Mouse (Mus musculus) cerebellum, adult 8-10 months (tissue): ENCODE measurements at regions not wholly inside any gene's neighbourhood (a gene's known extent, or its start where the extent isn't known, plus 50 kb on each side); places are given as distances from the start of the nearest gene placed in this dataset.

Experiments used
- DNase-seq: peaks from one replicate; pipeline ENCODE4 v3.0.0; 2022

DNA sequence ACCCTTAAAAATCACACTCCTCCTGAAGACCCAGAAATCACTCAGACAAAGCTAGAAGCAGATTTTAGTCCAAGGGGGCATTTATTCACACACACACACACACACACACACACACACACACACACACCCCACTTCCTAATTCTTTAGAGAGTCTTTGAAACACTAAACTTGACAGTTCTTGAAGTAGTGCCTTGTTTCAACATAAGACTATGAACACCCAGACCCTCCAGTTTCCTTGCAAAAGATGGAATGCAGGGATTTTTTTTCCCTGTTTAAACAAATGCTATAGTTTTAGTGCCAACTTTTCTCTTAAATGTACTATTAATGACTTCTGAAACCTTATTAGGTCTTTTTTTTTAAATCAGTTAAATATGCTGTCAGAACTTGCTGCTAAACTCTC is 279.2 kb upstream of the Fat1 start:
- DNase-seq = no peak

DNA sequence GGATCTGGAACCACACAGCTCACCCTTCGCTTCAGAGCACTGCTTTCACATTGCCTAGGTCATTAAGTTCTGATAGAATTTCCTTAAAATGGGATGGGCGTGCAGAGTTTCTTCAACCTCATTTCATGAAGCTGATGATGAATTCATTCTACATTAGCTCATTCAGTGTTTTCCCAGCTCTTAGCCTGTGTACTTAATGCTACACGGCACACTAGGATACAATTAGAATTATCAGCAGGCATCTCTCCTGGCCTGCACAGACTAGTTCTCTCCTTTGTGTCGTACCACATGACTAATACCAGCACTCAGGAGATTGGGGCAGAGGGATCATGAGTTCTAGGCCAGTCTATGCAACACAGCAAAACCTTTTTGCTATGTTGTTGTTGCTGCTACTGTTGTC is 278.8 kb upstream of the Fat1 start:
- no peak for DNase-seq

DNA sequence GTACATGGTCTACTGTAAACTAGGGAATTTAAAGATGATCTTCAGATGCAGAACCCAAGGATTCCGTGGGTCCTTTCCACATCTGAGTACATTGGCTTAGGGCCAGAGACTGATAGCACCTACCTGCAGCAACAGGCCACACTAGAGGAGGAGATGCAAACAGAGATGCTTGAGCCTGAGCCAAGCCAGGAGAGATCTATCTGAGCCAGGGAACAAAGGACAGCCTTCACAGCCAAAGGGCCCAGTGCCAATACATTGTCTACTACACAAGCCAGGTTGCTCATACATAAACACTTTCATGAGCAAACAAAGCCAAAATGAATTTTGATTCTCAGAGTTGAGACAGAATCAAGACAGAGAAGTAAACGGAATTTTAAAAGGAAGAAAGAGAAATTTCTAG is 273.6 kb upstream of the Fat1 start:
- DNase-seq = peak; percentile 25

DNA sequence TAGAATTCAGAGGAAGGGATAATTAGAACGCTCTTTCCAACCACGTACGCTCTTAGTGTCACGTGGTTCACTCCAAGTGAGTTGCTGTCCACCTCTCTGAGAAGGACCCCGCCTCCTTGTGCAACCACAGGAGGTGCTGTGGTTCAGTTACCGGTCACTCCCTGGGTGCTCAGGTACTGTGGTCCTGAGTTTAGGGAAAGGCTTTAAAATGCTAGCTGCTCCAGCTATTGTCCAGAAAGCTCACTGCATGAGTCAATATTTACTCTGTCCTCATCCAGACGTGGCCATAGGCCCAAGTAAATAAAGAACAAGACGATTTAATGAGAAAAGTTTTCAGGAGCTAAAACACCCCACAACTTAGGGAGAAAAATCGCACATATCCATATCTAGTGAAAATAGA is 248.1 kb upstream of the Fat1 start:
- DNase-seq = no peak

DNA sequence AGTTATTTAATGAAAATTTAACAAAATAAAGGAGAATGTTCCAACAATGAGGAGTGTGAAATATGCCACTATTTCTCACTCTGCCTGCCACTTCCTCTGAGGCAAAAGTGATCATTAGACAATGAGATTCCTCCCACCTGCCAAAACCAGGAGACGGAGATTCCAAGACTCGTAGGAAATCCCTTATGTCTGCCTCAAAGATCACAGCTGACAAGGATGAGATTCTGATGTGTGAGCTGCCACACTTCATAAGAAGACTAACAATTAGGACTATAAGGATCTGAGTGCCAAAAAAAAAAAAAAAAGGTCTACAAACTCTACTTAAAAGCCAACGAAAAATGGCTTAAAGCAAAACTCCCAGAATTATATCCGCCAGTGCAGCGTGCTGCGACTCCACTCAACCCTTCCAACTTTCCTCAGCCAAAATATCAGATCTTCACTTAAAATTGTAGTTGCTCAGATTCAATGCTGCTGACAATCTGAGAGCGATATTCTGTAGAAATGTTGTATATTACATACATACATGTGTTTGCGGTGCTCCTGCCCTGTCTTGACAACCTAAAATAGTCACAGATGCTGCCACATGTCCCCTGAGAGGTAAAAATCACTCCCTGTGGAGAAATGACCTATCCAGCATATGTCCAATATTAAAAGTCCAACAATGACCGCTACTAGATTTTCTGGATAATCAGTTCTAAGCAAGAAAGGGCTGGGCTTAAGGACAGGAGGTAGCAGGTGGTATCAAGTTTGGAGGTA is 245.2 kb upstream of the Fat1 start:
- DNase-seq = no peak

GRCm38 (mm10) chr8:44690593-44690950 is 244.7 kb upstream of the Fat1 start:
- DNase-seq = peak; percentile 82

DNA sequence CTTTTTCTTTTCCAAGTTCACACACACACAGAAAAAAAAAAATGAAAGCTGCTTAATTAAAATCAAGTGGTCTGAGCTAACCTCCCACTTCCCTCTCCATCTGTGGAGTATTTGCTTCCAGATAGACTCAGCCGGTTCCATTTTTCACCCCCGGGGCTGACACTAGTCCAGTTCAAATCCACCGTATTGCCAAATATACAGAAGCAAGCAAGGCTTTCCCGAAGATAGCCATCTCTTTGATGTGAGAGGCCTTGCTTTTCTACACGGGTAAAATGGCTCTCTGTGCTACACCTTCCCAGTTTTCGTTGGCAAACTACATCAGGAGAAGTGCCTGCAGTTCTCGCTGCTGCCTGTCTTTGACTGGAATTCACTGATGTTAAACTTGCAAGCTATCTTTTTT is 244.1 kb upstream of the Fat1 start:
- peak; percentile 79 for DNase-seq

DNA sequence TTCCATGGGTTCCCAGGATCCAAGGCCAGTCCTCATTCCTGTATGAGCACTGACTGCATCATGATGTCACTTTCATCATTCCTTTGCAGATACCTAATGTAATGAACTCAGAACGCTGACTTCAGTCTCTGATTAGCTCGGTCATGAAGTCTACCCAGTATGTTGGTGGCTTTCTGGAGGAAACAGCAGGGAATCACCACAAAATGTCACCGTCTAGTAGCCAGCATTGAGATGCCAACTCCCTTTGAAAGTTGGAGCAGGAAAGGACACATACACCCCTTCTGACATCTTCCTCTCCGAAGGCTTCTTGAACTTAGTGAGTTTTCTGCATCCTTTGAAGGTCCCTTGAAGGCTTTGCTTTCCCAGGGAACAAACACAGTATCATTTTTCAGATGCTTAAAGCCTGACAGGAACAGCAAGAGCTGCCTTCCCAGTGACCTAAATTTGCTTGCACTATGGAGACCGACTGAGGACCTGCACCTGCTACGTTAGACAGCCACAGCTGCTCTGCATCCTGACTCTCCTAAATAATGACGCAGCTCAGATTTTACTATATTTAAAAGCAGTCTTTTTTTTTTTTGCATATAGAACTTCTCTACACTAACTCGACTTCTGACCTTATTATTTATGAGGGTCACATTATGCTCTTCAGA is 243.1 kb upstream of the Fat1 start:
- DNase-seq = peak; percentile 44

DNA sequence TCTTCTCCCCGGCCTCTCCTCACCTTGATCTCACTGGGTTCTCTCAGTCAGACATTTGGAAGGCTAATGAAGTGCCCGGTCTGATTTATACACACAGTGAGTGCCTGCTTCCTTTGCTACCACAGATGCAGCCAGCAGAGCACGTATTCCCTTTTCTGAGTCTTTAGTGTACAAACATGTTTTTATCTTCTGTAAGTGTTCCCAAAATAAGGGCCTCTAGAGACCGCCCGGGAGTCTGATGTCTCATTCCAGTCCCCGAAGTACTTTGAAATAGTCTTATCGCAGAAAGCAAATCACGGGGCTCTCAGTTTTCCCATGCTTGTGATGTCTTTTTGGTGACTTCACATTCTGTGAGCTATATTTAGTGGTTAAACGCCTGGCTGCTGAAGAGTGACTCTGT is 240.4 kb upstream of the Fat1 start:
- peak; percentile 37 for DNase-seq

DNA sequence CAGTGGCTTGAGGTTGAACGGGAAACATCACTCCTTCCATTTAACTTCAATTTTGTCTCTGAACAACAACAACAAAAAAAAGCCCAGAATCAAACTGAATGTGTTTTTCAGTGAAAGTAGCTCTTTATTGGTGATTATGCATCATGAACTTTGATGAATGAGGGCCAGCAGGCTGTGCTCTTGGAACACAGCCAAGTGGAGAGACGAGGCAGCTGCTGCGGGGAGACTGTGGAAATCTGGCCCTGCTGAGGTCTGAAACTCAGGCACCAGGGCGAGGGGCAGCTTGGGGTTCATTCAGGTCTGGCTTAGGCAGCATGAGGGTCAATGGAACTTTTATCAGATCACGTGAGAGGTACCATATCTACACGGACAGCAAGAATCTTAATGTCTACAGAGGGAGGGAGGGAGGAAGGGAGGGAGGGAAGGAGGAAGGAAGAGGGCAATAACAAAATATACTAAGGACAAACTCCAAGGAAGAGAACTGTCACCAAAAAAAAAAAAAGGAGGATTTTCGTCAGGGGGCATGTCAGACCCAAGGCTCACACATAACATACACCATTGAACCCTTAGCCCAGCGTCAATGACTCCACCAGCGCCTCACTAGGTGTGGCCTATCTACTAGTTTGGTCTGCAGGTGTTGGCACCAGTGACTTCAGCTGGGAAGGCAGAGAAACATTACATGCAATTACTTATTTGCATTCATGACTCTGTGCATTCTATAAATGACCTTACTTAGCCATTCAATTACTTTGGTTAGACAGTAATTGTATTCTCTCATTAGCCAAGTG is 239.0 kb upstream of the Fat1 start:
- DNase-seq = peak; percentile 44

DNA sequence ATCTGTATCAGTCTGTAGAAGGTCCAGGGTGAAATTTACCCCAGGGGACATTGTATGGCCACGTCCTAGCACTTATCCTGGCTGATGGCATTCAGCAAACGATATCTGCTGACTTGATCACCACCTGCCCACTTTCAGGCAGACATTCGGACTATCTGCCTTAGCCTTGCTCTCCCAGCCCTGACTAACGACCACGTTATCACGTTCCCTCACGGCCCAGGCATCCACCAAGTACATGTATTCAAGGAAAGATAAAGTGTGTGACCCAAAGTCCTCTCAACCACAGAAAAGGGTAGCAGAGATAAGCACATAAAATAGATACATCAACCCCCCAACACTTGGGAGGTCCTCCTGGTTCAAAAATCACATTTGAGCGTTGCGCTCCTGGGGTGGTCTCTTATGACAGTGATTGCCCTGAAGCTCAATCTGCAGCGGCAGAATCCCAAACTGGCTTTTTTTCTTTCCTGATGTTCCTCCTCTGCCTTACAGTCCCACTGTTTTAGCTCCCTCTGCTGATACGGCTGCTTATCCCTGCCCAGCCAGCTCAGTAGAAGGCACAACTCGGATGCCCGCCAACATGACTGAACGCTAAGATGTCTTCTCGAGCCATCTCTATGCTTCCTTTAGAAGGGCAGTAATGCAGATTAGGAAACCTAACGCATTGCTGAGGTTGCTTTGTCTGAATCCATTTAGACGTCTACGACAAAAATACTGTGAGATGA is 235.7 kb upstream of the Fat1 start:
- DNase-seq = no peak

DNA sequence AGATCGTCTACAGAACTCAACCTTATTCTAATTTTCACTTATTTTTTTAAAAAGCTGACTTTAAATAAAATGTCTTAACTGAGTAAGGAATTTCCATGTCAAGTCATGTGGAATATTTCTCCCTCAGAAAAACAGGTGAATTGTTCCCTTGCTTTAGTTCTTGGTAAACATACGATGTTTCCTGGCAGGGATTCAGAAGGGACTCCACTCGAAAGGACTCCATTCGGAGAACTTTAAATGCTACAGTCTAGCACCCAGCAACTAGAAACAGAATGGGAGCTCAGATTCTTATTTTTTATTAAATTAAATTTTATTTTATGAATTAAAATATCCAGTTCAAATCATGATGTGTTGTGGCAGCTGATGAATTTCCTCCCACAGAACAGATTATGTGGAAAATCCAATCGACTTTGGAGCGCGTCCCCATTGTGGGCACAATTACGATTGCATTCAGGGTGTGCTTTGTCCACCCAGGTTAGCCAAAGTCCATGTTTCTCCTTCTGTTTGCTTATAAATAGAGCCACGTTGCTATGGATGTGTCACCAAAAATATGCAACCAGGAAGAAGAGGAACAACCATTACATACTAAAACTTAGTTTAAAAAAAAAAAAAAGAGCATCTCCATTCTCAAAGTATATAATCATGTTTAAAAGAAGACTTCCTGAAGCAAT is 230.5 kb upstream of the Fat1 start:
- no peak for DNase-seq

GRCm38 (mm10) chr8:44708659-44709170 is 226.5 kb upstream of the Fat1 start:
- DNase-seq = no peak

- no peak for DNase-seq
These were observed 225.9 kb upstream of the Fat1 start for GRCm38 (mm10) chr8:44709171-44709940.

GRCm38 (mm10) chr8:44734577-44734976 is 200.7 kb upstream of the Fat1 start:
- no peak for DNase-seq

DNA sequence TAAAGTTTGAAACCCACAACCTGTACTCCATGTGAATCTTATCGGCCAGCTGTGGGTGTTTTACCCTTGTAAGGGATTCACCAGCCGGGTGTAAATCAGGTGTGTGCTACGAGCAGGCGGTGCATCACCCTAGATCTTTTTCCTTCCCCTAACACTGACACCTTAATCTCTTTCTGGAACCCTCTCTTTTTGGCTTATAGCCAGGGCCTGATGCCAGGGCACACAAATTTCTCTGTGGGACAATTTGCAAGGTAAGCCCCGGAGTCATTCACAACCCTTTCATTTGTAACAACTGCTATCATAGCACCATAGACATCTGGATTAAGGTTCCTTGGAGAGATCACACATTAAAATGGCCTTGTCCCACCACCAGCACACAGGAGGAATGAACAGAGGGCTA is 199.4 kb upstream of the Fat1 start:
- peak; percentile 12 for DNase-seq

GRCm38 (mm10) chr8:44743353-44743752 is 191.9 kb upstream of the Fat1 start:
- DNase-seq = no peak

GRCm38 (mm10) chr8:44744991-44745658 is 190.1 kb upstream of the Fat1 start:
- no peak for DNase-seq

- DNase-seq = no peak
These were observed 176.5 kb upstream of the Fat1 start for GRCm38 (mm10) chr8:44758727-44759126.

DNA sequence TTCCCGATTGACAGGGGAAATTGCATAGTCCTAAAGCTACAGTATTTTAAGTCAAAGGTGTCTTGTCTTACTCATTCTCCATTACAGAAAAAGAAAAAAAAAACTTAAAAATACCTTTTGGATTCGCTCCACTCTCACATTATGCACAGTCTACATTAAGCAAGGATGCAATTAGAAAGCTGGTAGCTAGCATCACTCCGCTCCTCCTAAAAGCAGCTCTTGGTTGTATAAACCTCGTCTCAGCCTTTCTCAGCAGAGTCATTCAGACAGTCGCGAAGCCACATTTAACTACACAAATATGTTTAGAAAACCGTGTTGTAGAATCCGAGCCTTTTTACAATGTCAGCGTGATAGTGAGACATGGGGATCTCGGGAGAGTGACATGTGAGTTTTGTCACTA is 172.5 kb upstream of the Fat1 start:
- no peak for DNase-seq

- no peak for DNase-seq
These were observed 170.1 kb upstream of the Fat1 start for GRCm38 (mm10) chr8:44765194-44765593.
